Mouse (Mus musculus): ENCODE results near the gene Cdhr5.

DNA sequence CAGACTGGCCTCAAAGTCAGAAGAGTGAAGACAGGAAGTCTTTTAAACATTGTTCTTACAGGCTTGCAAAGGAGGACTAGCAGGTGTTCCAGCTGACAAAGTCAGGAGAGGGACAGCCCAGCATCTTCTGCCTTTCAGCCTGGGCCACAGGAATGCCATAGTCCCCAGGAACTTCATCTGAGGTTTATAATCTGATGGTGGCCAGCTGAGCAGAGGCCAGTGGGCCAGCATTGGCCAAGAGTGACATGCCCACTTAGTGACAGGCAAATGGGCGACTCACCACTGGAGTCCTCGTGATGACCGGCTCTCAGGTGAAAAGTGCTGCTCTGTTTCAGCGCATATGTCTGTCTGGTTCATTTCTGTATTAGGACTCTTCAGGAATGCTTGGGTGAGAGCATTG lies 46.0 kb downstream of the Cdhr5 start:
- no peak for TF ChIP-seq CTCF (IDR thresholded peaks at IDR 0.05; ENCODE audit: low read depth)
- TF ChIP-seq EP300 (IDR thresholded peaks at IDR 0.05; ENCODE audit: low read depth), result no peak

All from liver, embryonic 14.5 days (tissue).